Mouse (Mus musculus) hindbrain, postnatal 0 days (tissue): ENCODE results near the gene Mup10. TPM values are rescaled to one million over a fixed set of nuclear protein-coding genes. Genes with fewer than 3 reads are reported as not detected.
"Not testable (repeated sequence)": the region's sequence is repeated elsewhere in the genome, so short reads cannot be mapped to it uniquely, and the experiment has no call there.

Experiments used
- ATAC-seq: fragments of 200-750 bp; cut with Nextera tagmentation; 2 replicates; pipeline ENCODE4 v1.8.0; 2017; ENCODE audit warnings: mild to moderate bottlenecking, moderate TSS enrichment, moderate library complexity
- DNase-seq: peaks from one replicate; pipeline ENCODE4 v3.0.0-alpha.2; 2015; ENCODE audit warnings: low spot score
- H3K27ac ChIP-seq: fragments of 300-500 bp; sonication (generic); 2 replicates; pipeline ENCODE4 v1.5.1; 2014; ENCODE audit warnings: mild to moderate bottlenecking
- H3K27me3 ChIP-seq: fragments of 300-500 bp; sonication (generic); 2 replicates; pipeline ENCODE4 v1.6.1; 2014; ENCODE audit warnings: low read length, mixed read lengths; ENCODE audit not compliant: insufficient read depth
- H3K36me3 ChIP-seq: fragments of 300-500 bp; sonication (generic); 2 replicates; pipeline ENCODE4 v1.6.1; 2014; ENCODE audit warnings: low read length, mixed read lengths; ENCODE audit not compliant: insufficient read depth
- H3K4me1 ChIP-seq: fragments of 300-500 bp; sonication (generic); 2 replicates; pipeline ENCODE4 v1.6.1; 2014; ENCODE audit warnings: antibody characterized with exemption, low read length, mixed read lengths; ENCODE audit not compliant: insufficient read depth
- H3K4me2 ChIP-seq: fragments of 300-500 bp; sonication (generic); 2 replicates; pipeline ENCODE4 v1.6.1; 2014; ENCODE audit warnings: low read depth, mild to moderate bottlenecking, low read length, moderate library complexity, mixed read lengths
- H3K4me3 ChIP-seq: fragments of 300-500 bp; sonication (generic); 2 replicates; pipeline ENCODE4 v1.5.1; 2014; ENCODE audit warnings: low read length
- H3K9ac ChIP-seq: fragments of 300-500 bp; sonication (generic); replicated peaks from 2 replicates; pipeline ENCODE4 v1.6.1; 2014; ENCODE audit warnings: mild to moderate bottlenecking, low read length, moderate library complexity, mixed read lengths
- H3K9me3 ChIP-seq: fragments of 300-500 bp; sonication (generic); 2 replicates; pipeline ENCODE4 v1.6.1; 2016; ENCODE audit warnings: low read length, mixed read lengths
- WGBS: fragments of 180-500 bp; shearing (Covaris S2); extraction: QIAGEN DNeasy Blood & Tissue Kit; methylation state at CpG from one replicate; pipeline ENCODE4 v1.1.7; 2014; 5-methylcytosine and 5-hydroxymethylcytosine counted together
- polyA plus RNA-seq: library from polyadenylated mRNA; unstranded; fragments of >200 nt; fragmentation: Nextera tagmentation; extraction: Ambion mirVana; gene quantifications from 2 replicates; pipeline ENCODE4 v1.2.1, GENCODE M21; 2015
- total RNA-seq: library from RNA; depleted of rRNA; stranded (reverse); fragments of >200 nt; gene quantifications from 2 replicates; pipeline ENCODE4 v1.2.3, GENCODE M21; 2014; rRNA removed

The Mup10 gene
- total RNA-seq (not detected in 2 replicates), polyA plus RNA-seq (not detected in 2 replicates)

DNA sequence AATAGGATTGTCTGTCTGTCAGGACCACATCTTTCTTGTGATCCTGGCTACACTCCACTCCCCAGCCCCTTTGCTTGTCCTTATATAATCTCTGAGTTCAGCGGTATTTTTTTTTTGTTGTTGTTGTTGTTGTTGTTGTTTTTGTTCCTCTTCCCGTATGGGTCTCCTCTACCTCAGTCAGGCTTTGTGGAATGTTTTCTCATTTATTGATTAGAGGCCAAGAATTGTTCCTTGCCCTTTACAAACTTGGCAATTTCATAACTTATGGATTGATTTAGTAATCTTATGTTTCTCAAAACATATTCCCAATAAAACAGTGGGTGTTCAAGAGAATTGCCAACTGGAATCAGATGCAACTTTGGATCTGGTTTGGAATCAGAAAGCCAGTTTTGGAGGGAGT lies at the start of gene Mup10:
Mup10 (minus strand) TSS at position 101 of the 400 bp plus-strand sequence.
- H3K27ac ChIP-seq, H3K4me2 ChIP-seq, ATAC-seq, H3K4me1 ChIP-seq, H3K9ac ChIP-seq, H3K4me3 ChIP-seq, H3K36me3 ChIP-seq, H3K27me3 ChIP-seq, H3K9me3 ChIP-seq, DNase-seq: not testable (repeated sequence)
- 91% methylated on average over 2 of the region's 2 CpGs for WGBS

Other genes with a start within 250 kb of the Mup10 start
- gene Mup9, start 160.2 kb downstream of the Mup10 start, total RNA-seq: not detected in 2 replicates
- not detected in 2 replicates for gene Mup9, start 160.2 kb downstream of the Mup10 start, polyA plus RNA-seq
- gene Mup1, start 80.2 kb downstream of the Mup10 start, total RNA-seq: not detected in 2 replicates
- gene Mup1, start 80.2 kb downstream of the Mup10 start, polyA plus RNA-seq: not detected in 2 replicates
- not detected in 2 replicates for gene Mup11, start 80.2 kb upstream of the Mup10 start, total RNA-seq
- gene Mup11, start 80.2 kb upstream of the Mup10 start, polyA plus RNA-seq: not detected in 2 replicates
- not detected in 2 replicates for gene Mup12, start 159.1 kb upstream of the Mup10 start, total RNA-seq
- not detected in 2 replicates for gene Mup12, start 159.1 kb upstream of the Mup10 start, polyA plus RNA-seq
- gene Mup22, start 239.3 kb upstream of the Mup10 start, total RNA-seq: not detected in 2 replicates
- gene Mup22, start 239.3 kb upstream of the Mup10 start, polyA plus RNA-seq: not detected in 2 replicates